Mouse (Mus musculus): ENCODE data around the gene Stx4a. TPM values are rescaled to one million over a fixed set of nuclear protein-coding genes. Genes with fewer than 3 reads are reported as not detected.
A peak's percentile ranks its signal among the peaks of the same experiment; 100 is the strongest.

Stx4a gene
- polyA plus RNA-seq, 1 experiment from 2014 or later = 39.1 TPM

DNA sequence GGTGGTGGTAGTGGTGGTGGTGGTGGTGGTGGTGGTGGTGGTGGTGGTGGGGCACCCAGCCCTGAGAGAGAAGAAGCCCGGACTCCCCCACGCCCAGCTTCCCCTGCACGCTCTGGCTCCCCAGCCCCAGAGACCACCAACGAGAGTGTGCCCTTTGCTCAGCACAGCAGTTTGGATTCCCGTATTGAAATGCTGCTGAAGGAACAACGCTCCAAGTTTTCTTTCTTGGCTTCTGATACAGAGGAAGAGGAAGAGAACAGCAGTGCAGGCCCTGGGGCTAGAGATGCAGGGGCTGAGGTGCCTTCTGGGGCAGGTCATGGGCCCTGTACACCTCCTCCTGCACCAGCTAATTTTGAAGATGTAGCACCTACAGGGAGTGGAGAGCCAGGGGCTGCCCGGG lies 38.8 kb upstream of the Stx4a start, which contains the start of gene Gm49388:
Gene Gm49388, plus strand, starts transcription at position 301 of the 400 bp plus-strand sequence.
- Histone ChIP-seq H3K4me3 (replicated peaks; ENCODE audit: low read depth, low read length) (no peak within 1 kb of the TSS), H3K4me2 (ENCODE audit: low read length) (no peak within 1 kb of the TSS), H3K4me1 (replicated peaks; ENCODE audit: insufficient read depth, low read length) (no peaks in the 10 kb centered on the region), H3K27ac (no peak within 1 kb of the TSS), H3K36me3 (ENCODE audit: insufficient read depth, low read length) (peaks cover 77% of the 10 kb centered on the region), H3K27me3 (ENCODE audit: insufficient read depth, low read length) (no peaks in the 10 kb centered on the region), H3K9ac (ENCODE audit: low read depth, low read length) (no peak within 1 kb of the TSS), H3K9me3 (replicated peaks; ENCODE audit: low read length) (no peaks in the 10 kb centered on the region)
- 93% methylated on average over 7 of the region's 7 CpGs for WGBS
- ATAC-seq (replicated peaks; ENCODE audit: low FRiP score, low read depth) (no peak), DNase-seq (ENCODE audit: low spot score) (no peak)
- TF ChIP-seq CTCF (IDR thresholded peaks at IDR 0.05; ENCODE audit: low read depth) = no peak

DNA sequence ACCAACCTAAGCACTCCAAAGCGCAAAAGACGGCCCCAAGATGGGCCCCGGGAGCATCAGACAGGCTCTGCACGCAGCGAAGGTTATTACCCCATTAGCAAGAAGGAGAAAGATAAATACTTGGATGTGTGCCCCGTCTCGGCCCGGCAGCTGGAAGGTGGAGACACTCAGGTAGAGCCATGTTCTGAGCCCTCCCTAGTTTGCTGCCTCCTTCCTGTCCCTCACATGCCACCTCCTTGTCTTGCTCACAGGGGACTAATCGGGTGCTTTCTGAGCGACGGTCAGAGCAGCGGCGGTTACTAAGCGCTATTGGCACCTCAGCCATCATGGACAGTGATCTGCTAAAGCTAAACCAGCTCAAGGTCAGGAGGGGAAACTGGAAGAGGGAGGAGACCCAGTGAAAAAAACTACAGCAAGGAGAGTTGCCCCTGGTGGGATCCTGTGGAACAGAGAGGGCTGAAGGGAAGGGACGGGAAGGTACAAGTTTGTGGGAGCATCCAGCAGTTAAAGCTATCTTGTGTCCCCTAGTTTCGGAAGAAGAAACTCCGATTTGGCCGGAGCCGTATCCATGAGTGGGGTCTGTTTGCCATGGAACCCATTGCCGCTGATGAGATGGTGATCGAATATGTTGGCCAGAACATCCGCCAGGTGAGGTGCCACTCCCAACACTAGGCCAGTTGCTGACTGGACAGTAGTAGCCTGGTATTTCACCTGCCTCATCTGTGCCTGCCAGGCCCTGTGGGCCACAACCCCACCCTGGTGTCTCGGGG lies 26.8 kb upstream of the Stx4a start:
- 0 out of 2 replicates have a peak, but pooled peaks cover 5% of the 10 kb centered on the region for H3K4me1 ChIP-seq (replicated peaks; ENCODE audit: insufficient read depth, low read length)
- no peak overlapping the region for H3K4me3 ChIP-seq (replicated peaks; ENCODE audit: low read depth, low read length)
- no peaks in the 10 kb centered on the region for H3K9me3 ChIP-seq (replicated peaks; ENCODE audit: low read length)
- no peak for DNase-seq (ENCODE audit: low spot score)
- no peak for TF ChIP-seq CTCF (IDR thresholded peaks at IDR 0.05; ENCODE audit: low read depth)
- ATAC-seq (replicated peaks; ENCODE audit: low FRiP score, low read depth) = no peak
- H3K9ac ChIP-seq (ENCODE audit: low read depth, low read length) = no peak overlapping the region
- H3K36me3 ChIP-seq (ENCODE audit: insufficient read depth, low read length) = peaks cover 63% of the 10 kb centered on the region
- no peak overlapping the region for H3K27ac ChIP-seq
- 88% methylated on average over 23 of the region's 23 CpGs for WGBS
- H3K27me3 ChIP-seq (ENCODE audit: insufficient read depth, low read length) = no peaks in the 10 kb centered on the region
- no peak overlapping the region for H3K4me2 ChIP-seq (ENCODE audit: low read length)

DNA sequence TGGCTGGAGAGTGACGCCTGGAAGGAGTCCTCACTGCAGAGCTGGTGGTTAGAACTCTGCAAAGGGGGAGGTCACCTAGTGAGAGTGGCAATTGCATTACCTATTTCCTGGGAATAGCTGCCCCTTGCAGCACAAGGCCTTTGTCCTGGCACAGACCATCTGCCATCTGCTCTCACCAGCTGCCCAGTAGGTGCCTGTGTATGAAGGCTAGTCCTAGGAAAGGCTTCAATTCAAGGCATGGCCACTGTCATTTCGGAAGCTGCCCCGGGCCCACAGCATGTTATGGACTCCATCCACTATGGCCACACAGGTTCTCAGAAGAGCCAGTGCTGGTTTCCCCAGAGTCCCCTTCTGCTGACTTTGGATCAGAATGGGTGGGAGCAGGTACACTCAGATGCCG lies 25.5 kb upstream of the Stx4a start:
- Histone ChIP-seq H3K9me3 (replicated peaks; ENCODE audit: low read length) (no peaks in the 10 kb centered on the region), H3K27me3 (ENCODE audit: insufficient read depth, low read length) (no peaks in the 10 kb centered on the region), H3K9ac (ENCODE audit: low read depth, low read length) (no peak overlapping the region), H3K27ac (no peak overlapping the region), H3K36me3 (ENCODE audit: insufficient read depth, low read length) (peaks cover 50% of the 10 kb centered on the region), H3K4me2 (ENCODE audit: low read length) (no peak overlapping the region), H3K4me3 (replicated peaks; ENCODE audit: low read depth, low read length) (no peak overlapping the region), H3K4me1 (replicated peaks; ENCODE audit: insufficient read depth, low read length) (0 out of 2 replicates have a peak, but pooled peaks cover 5% of the 10 kb centered on the region)
- ATAC-seq (replicated peaks; ENCODE audit: low FRiP score, low read depth) (no peak), DNase-seq (ENCODE audit: low spot score) (no peak)
- 91% methylated on average over 4 of the region's 4 CpGs for WGBS
- no peak for TF ChIP-seq CTCF (IDR thresholded peaks at IDR 0.05; ENCODE audit: low read depth)

DNA sequence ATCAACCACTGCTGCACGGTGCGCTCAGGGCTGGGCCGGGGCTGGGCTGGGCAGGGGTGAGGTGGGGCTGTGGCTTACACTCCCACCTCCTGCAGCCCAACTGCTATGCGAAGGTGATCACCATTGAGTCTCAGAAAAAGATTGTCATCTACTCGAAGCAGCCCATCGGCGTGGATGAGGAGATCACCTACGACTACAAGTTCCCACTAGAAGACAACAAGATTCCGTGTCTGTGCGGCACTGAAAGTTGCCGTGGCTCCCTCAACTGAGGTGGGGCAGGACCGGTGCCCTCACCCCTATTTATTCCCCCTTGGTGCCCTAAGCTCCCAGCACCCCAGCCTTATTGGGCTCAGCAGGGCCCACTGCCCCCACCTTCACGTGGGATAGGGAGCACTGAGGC lies 24.9 kb upstream of the Stx4a start:
- ATAC-seq (replicated peaks; ENCODE audit: low FRiP score, low read depth) (no peak), DNase-seq (ENCODE audit: low spot score) (no peak)
- WGBS = 86% methylated on average over 13 of the region's 13 CpGs
- Histone ChIP-seq H3K4me2 (ENCODE audit: low read length) (no peak overlapping the region), H3K4me1 (replicated peaks; ENCODE audit: insufficient read depth, low read length) (0 out of 2 replicates have a peak, but pooled peaks cover 5% of the 10 kb centered on the region), H3K27me3 (ENCODE audit: insufficient read depth, low read length) (no peaks in the 10 kb centered on the region), H3K36me3 (ENCODE audit: insufficient read depth, low read length) (peaks cover 48% of the 10 kb centered on the region), H3K9ac (ENCODE audit: low read depth, low read length) (no peak overlapping the region), H3K4me3 (replicated peaks; ENCODE audit: low read depth, low read length) (no peak overlapping the region), H3K27ac (no peak overlapping the region), H3K9me3 (replicated peaks; ENCODE audit: low read length) (no peaks in the 10 kb centered on the region)
- no peak for TF ChIP-seq CTCF (IDR thresholded peaks at IDR 0.05; ENCODE audit: low read depth)

DNA sequence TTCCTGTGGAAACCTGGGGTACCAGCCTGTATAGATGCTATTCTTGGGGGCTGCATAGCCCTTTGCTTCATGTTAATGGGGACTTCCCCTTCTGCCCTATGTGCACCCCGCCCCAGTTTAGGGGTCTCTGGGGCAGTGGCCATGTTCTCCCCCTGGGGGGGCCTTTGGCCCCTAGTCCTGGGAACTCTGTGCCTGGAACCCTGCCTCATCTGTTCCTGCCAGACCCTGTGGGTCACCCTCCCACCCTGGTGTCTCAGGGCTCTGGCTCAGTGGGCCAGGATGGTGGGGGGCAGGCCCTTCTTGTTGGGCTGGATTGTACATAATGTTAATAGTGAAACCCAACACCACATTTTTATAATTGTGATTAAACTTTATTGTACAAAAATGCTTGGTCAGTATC lies 24.4 kb upstream of the Stx4a start:
- Histone ChIP-seq H3K27me3 (ENCODE audit: insufficient read depth, low read length) (no peaks in the 10 kb centered on the region), H3K4me3 (replicated peaks; ENCODE audit: low read depth, low read length) (no peak overlapping the region), H3K36me3 (ENCODE audit: insufficient read depth, low read length) (peaks cover 48% of the 10 kb centered on the region), H3K9me3 (replicated peaks; ENCODE audit: low read length) (no peaks in the 10 kb centered on the region), H3K4me1 (replicated peaks; ENCODE audit: insufficient read depth, low read length) (0 out of 2 replicates have a peak, but pooled peaks cover 5% of the 10 kb centered on the region), H3K27ac (no peak overlapping the region), H3K9ac (ENCODE audit: low read depth, low read length) (no peak overlapping the region), H3K4me2 (ENCODE audit: low read length) (no peak overlapping the region)
- DNase-seq (ENCODE audit: low spot score) (no peak), ATAC-seq (replicated peaks; ENCODE audit: low FRiP score, low read depth) (no peak)
- WGBS = 100% methylated on average over 1 of the region's 1 CpGs
- TF ChIP-seq CTCF (IDR thresholded peaks at IDR 0.05; ENCODE audit: low read depth) = no peak

DNA sequence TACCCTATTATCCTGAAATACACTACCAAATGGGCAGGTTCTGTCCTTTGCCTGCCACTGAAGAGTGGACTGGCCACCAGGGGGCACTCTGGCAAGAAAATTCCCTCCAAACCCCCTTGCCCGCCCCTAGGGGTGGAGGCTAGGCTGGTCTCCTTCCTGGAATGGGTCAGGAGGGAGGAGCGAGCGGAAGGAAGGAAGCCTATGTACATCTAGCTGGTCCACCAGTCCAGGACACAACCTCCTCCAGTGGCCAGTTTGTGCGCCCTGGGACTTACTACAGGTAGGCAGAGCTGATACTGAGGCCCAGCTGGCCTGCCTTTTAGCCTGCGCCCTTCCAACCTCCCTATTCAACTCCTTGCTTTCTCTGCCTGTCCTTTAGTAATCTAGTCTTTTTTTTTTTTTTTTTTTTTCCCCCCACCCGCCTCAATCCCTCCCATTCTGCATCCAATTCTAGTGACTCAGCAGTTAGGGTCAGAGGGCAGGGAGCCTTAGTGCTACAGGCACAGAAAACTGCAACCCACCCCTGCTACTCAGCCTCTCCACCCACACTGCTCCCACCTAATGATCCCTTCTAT lies 23.6 kb upstream of the Stx4a start, which contains the start of gene Hsd3b7:
Gene Hsd3b7, plus strand, starts transcription at position 170 of the 575 bp plus-strand sequence.
- no peaks in the 10 kb centered on the region for H3K27me3 ChIP-seq (ENCODE audit: insufficient read depth, low read length)
- H3K4me1 ChIP-seq (replicated peaks; ENCODE audit: insufficient read depth, low read length) = 0 out of 2 replicates have a peak, but pooled peaks cover 5% of the 10 kb centered on the region
- peak; percentile 100 for TF ChIP-seq CTCF (IDR thresholded peaks at IDR 0.05; ENCODE audit: low read depth)
- DNase-seq (ENCODE audit: low spot score) (peak; percentile 97), ATAC-seq (replicated peaks; ENCODE audit: low FRiP score, low read depth) (peak; percentile 91)
- H3K36me3 ChIP-seq (ENCODE audit: insufficient read depth, low read length) = peaks cover 41% of the 10 kb centered on the region
- H3K9ac ChIP-seq (ENCODE audit: low read depth, low read length) = peak within 1 kb of the TSS; percentile 35
- H3K4me2 ChIP-seq (ENCODE audit: low read length) = peak within 1 kb of the TSS; percentile 46
- no peaks in the 10 kb centered on the region for H3K9me3 ChIP-seq (replicated peaks; ENCODE audit: low read length)
- 15% methylated on average over 6 of the region's 6 CpGs for WGBS
- H3K4me3 ChIP-seq (replicated peaks; ENCODE audit: low read depth, low read length) = no peak within 1 kb of the TSS; the same call in 1 of the 2 replicates
- H3K27ac ChIP-seq = peak within 1 kb of the TSS; percentile 32; the same call in 1 of the 2 replicates
